Mouse (Mus musculus) embryonic facial prominence, embryonic 14.5 days (tissue): ENCODE results near the gene Tdp1. TPM values are rescaled to one million over a fixed set of nuclear protein-coding genes. Genes with fewer than 3 reads are reported as not detected.
A peak's percentile ranks its signal among the peaks of the same experiment; 100 is the strongest.

Experiments used
- ATAC-seq: fragments of 200-750 bp; cut with Nextera tagmentation; 2 replicates; pipeline ENCODE4 v1.8.0; 2017; ENCODE audit warnings: low read depth, moderate number of reproducible peaks, moderate TSS enrichment
- DNase-seq: peaks from one replicate; pipeline ENCODE4 v3.0.0-alpha.2; 2015; ENCODE audit warnings: low spot score
- H3K27ac ChIP-seq: fragments of 300-500 bp; sonication (generic); replicated peaks from 2 replicates; pipeline ENCODE4 v1.5.1; 2014; ENCODE audit warnings: low read depth, mild to moderate bottlenecking, low read length, moderate library complexity
- H3K27me3 ChIP-seq: fragments of 300-500 bp; sonication (generic); replicated peaks from 2 replicates; pipeline ENCODE4 v1.6.1; 2014; ENCODE audit warnings: low read length; ENCODE audit not compliant: control insufficient read depth, insufficient read depth
- H3K36me3 ChIP-seq: fragments of 300-500 bp; sonication (generic); 2 replicates; pipeline ENCODE4 v1.6.1; 2014; ENCODE audit warnings: low read length, mixed read lengths; ENCODE audit not compliant: control insufficient read depth, insufficient read depth
- H3K4me1 ChIP-seq: fragments of 300-500 bp; sonication (generic); 2 replicates; pipeline ENCODE4 v1.6.1; 2014; ENCODE audit warnings: antibody characterized with exemption, low read length; ENCODE audit not compliant: control insufficient read depth, insufficient read depth
- H3K4me2 ChIP-seq: fragments of 300-500 bp; sonication (generic); 2 replicates; pipeline ENCODE4 v1.6.1; 2014; ENCODE audit warnings: low read depth, mild to moderate bottlenecking, low read length, moderate library complexity, mixed read lengths
- H3K4me3 ChIP-seq: fragments of 300-500 bp; sonication (generic); 2 replicates; pipeline ENCODE4 v1.5.1; 2014; ENCODE audit warnings: low read depth, mild to moderate bottlenecking, low read length
- H3K9ac ChIP-seq: fragments of 300-500 bp; sonication (generic); 2 replicates; pipeline ENCODE4 v1.6.1; 2014; ENCODE audit warnings: low read depth, mild to moderate bottlenecking, low read length, moderate library complexity, mixed read lengths
- H3K9me3 ChIP-seq: fragments of 300-500 bp; sonication (generic); 2 replicates; pipeline ENCODE4 v1.6.1; 2016; ENCODE audit warnings: low read length; ENCODE audit not compliant: control insufficient read depth
- WGBS: fragments of 180-500 bp; shearing (Covaris S2); extraction: QIAGEN DNeasy Blood & Tissue Kit; methylation state at CpG from one replicate; pipeline ENCODE4 v1.1.7; 2014; 5-methylcytosine and 5-hydroxymethylcytosine counted together
- polyA plus RNA-seq: library from polyadenylated mRNA; unstranded; fragments of >200 nt; fragmentation: Nextera tagmentation; extraction: Ambion mirVana; gene quantifications from 2 replicates; pipeline ENCODE4 v1.2.1, GENCODE M21; 2014

The Tdp1 gene
- polyA plus RNA-seq, 1 experiment from 2014 or later = 46.5 TPM

GRCm38 (mm10) chr12:99853323-99854258, 30.7 kb upstream of the Tdp1 start:
- H3K36me3 ChIP-seq = no peaks in the 10 kb centered on the region
- no peak for ATAC-seq

DNA sequence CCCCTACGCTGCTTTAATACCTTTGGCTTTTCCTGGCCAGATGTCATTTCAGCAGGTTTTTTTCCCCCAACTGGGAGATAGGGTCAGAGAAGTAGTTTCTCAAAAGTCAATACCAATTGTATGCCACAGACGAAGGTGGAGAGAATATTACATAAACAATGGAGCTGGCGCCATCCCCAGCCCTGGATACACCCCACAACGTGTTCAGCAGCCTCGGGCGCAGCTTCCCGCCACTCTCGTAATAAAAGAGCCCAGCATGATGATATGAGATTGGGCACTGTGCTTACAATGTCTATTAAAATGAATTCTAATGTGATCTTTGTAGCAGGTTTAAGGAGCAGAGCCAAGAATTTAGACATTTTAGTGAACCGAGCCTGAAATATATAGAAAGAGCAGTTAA, 28.3 kb upstream of the Tdp1 start:
- ATAC-seq = no peak
- DNase-seq = no peak
- no peaks in the 10 kb centered on the region for H3K9me3 ChIP-seq
- H3K27me3 ChIP-seq = no peaks in the 10 kb centered on the region
- H3K9ac ChIP-seq = no peak overlapping the region
- WGBS = 75% methylated on average over 9 of the region's 9 CpGs
- H3K27ac ChIP-seq = no peak overlapping the region
- H3K4me1 ChIP-seq = no peaks in the 10 kb centered on the region
- H3K4me3 ChIP-seq = no peak overlapping the region
- H3K4me2 ChIP-seq = no peak overlapping the region
- no peaks in the 10 kb centered on the region for H3K36me3 ChIP-seq

More at GRCm38 (mm10) chr12:99853323-99854258, 30.7 kb upstream of the Tdp1 start:
- no peak overlapping the region for H3K4me3 ChIP-seq
- DNase-seq = no peak
- no peak overlapping the region for H3K4me2 ChIP-seq
- H3K4me1 ChIP-seq = no peaks in the 10 kb centered on the region
- no peak overlapping the region for H3K27ac ChIP-seq
- no peaks in the 10 kb centered on the region for H3K27me3 ChIP-seq
- WGBS = 75% methylated on average over 14 of the region's 14 CpGs
- no peaks in the 10 kb centered on the region for H3K9me3 ChIP-seq
- no peak overlapping the region for H3K9ac ChIP-seq

GRCm38 (mm10) chr12:99858664-99859063, 25.7 kb upstream of the Tdp1 start:
- no peak overlapping the region for H3K27ac ChIP-seq
- H3K4me3 ChIP-seq = no peak overlapping the region
- ATAC-seq (no peak), DNase-seq (no peak)
- H3K9ac ChIP-seq = no peak overlapping the region
- WGBS = 90% methylated on average over 5 of the region's 5 CpGs
- no peaks in the 10 kb centered on the region for H3K9me3 ChIP-seq
- H3K4me2 ChIP-seq = no peak overlapping the region
- no peaks in the 10 kb centered on the region for H3K36me3 ChIP-seq
- H3K4me1 ChIP-seq = no peaks in the 10 kb centered on the region
- H3K27me3 ChIP-seq = no peaks in the 10 kb centered on the region

- H3K9me3 ChIP-seq = no peaks in the 10 kb centered on the region
- H3K36me3 ChIP-seq = no peaks in the 10 kb centered on the region
- H3K27ac ChIP-seq = no peak overlapping the region
- no peaks in the 10 kb centered on the region for H3K27me3 ChIP-seq
- no peak overlapping the region for H3K4me3 ChIP-seq
- ATAC-seq (no peak), DNase-seq (peak; percentile 39)
- 66% methylated on average over 3 of the region's 3 CpGs for WGBS
- no peak overlapping the region for H3K4me2 ChIP-seq
- H3K4me1 ChIP-seq = no peaks in the 10 kb centered on the region
- H3K9ac ChIP-seq = no peak overlapping the region
Measured at GRCm38 (mm10) chr12:99859391-99860100, 24.8 kb upstream of the Tdp1 start.

GRCm38 (mm10) chr12:99860981-99861380, 23.3 kb upstream of the Tdp1 start:
- H3K9me3 ChIP-seq = no peaks in the 10 kb centered on the region
- H3K27me3 ChIP-seq = no peaks in the 10 kb centered on the region
- H3K4me3 ChIP-seq = no peak overlapping the region
- no peaks in the 10 kb centered on the region for H3K4me1 ChIP-seq
- no peak overlapping the region for H3K4me2 ChIP-seq
- ATAC-seq (no peak), DNase-seq (peak; percentile 58)
- no peaks in the 10 kb centered on the region for H3K36me3 ChIP-seq
- H3K9ac ChIP-seq = no peak overlapping the region
- WGBS = 68% methylated on average over 4 of the region's 4 CpGs
- no peak overlapping the region for H3K27ac ChIP-seq

- ATAC-seq = no peak
- H3K27ac ChIP-seq = no peak overlapping the region
- no peaks in the 10 kb centered on the region for H3K27me3 ChIP-seq
- no peak overlapping the region for H3K9ac ChIP-seq
- H3K4me2 ChIP-seq = no peak overlapping the region
- no peaks in the 10 kb centered on the region for H3K9me3 ChIP-seq
- no peaks in the 10 kb centered on the region for H3K4me1 ChIP-seq
- DNase-seq = no peak
- H3K4me3 ChIP-seq = no peak overlapping the region
- H3K36me3 ChIP-seq = no peaks in the 10 kb centered on the region
Measured at GRCm38 (mm10) chr12:99864613-99865012, 19.7 kb upstream of the Tdp1 start.

- no peak overlapping the region for H3K4me2 ChIP-seq
- H3K9ac ChIP-seq = no peak overlapping the region
- no peak overlapping the region for H3K27ac ChIP-seq
- H3K9me3 ChIP-seq = no peaks in the 10 kb centered on the region
- H3K27me3 ChIP-seq = no peaks in the 10 kb centered on the region
- H3K4me1 ChIP-seq = no peaks in the 10 kb centered on the region
- no peak for ATAC-seq
- no peaks in the 10 kb centered on the region for H3K36me3 ChIP-seq
- no peak overlapping the region for H3K4me3 ChIP-seq
- WGBS = 81% methylated on average over 1 of the region's 1 CpGs
- no peak for DNase-seq
Measured at GRCm38 (mm10) chr12:99868821-99869220, 15.5 kb upstream of the Tdp1 start.

DNA sequence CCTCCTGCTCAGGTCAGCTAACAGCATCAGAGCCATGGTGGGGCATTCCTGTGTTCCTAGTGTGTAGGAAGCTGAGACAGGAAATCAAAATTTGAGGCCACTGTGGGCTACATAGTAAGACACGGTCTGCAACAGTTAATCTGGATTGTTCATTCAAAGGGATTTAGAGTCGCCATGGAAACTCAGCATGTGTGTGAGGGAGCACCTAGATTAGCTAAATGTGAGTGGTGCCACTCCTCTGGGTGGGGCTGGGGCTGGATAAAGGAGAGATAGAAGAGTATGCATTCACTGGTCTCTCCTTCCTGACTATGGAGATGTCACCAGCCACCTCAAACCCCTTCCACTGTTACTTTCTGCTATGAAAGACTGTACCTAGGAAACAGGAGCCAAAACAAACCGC, 10.9 kb upstream of the Tdp1 start:
- DNase-seq (no peak), ATAC-seq (no peak)
- Histone ChIP-seq H3K4me2 (no peak overlapping the region), H3K9me3 (no peaks in the 10 kb centered on the region), H3K9ac (no peak overlapping the region), H3K27ac (no peak overlapping the region), H3K36me3 (no peaks in the 10 kb centered on the region), H3K4me1 (no peaks in the 10 kb centered on the region), H3K27me3 (no peaks in the 10 kb centered on the region), H3K4me3 (no peak overlapping the region)
- 65% methylated on average over 3 of the region's 3 CpGs for WGBS
